Mouse (Mus musculus) T-helper 2 cell (primary cell): ENCODE measurements around the gene Snn.

Source experiments
- in situ Hi-C: fragments of 300-600 bp; cut with MboI, MseI; formaldehyde crosslinking; loops from one replicate; pipeline ENCODE4 v1.15.1; 2025; ENCODE audit warnings: high pct_unique_total_duplicates

Snn gene

GRCm38 (mm10) chr16:11078216-11078869 is 17.6 kb downstream of the Snn start:
- in situ Hi-C loops, result no loop called here

GRCm38 (mm10) chr16:11084181-11084580 is 23.4 kb downstream of the Snn start:
- in situ Hi-C loops, result no loop called here

- in situ Hi-C loops, result no loop called here
Observed at GRCm38 (mm10) chr16:11086299-11086698, 25.6 kb downstream of the Snn start.

GRCm38 (mm10) chr16:11086856-11087588 is 26.3 kb downstream of the Snn start:
- in situ Hi-C loops, result no loop called here

GRCm38 (mm10) chr16:11090836-11091570 is 30.3 kb downstream of the Snn start:
- in situ Hi-C loops, result no loop called here

GRCm38 (mm10) chr16:11092061-11092460 is 31.3 kb downstream of the Snn start:
- in situ Hi-C loops, result no loop called here

- in situ Hi-C loops, result no loop called here
Observed at GRCm38 (mm10) chr16:11092523-11092922, 31.8 kb downstream of the Snn start.

GRCm38 (mm10) chr16:11093717-11094386 is 33.1 kb downstream of the Snn start:
- in situ Hi-C loops, result no loop called here

- in situ Hi-C loops, result no loop called here
Observed at GRCm38 (mm10) chr16:11097301-11097700, 36.6 kb downstream of the Snn start.

GRCm38 (mm10) chr16:11104905-11105304 is 44.2 kb downstream of the Snn start:
- in situ Hi-C loops, result no loop called here

GRCm38 (mm10) chr16:11109198-11109740 is 48.5 kb downstream of the Snn start:
- in situ Hi-C loops, result no loop called here

- in situ Hi-C loops, result loop anchor here (5.0 to 10.0 kb wide), 3 partner anchors 58 to 250 kb away; partner anchors contain the start of genes Litaf and Snn
Observed at GRCm38 (mm10) chr16:11122625-11123024, 61.9 kb downstream of the Snn start.

- in situ Hi-C loops, result loop anchor here (5.0 to 10.0 kb wide), 3 partner anchors 59 to 252 kb away; partner anchors contain the start of genes Litaf and Snn
Observed at GRCm38 (mm10) chr16:11124110-11124509, 63.4 kb downstream of the Snn start.
